Comparison of ENCODE assay signal across 8 mouse cellular contexts in genomic region chr9:20878710-20879065, GRCm38 (mm10). TPM values are rescaled to one million over a fixed set of nuclear protein-coding genes. Genes with fewer than 3 reads are reported as not detected.
A peak's percentile ranks its signal among the peaks of the same experiment; 100 is the strongest.
DNase-seq lines count a peak whose midpoint lies in the region; ATAC-seq and TF ChIP-seq lines count a peak whose summit lies in the region.

No protein-coding gene starts in this region.

- 19% methylated on average over 10 of the region's 10 CpGs for WGBS in hindbrain, embryonic 16.5 days
- 27% methylated on average over 10 of the region's 10 CpGs for WGBS in midbrain, embryonic 10.5 days

- peak overlapping the region; percentile 81 for H3K4me3 ChIP-seq in gastrocnemius, adult 2 months
- H3K4me3 ChIP-seq in hindbrain, embryonic 16.5 days (ENCODE audit: low read length): peak overlapping the region; percentile 44
- H3K4me3 ChIP-seq in midbrain, embryonic 10.5 days: peak overlapping the region; percentile 57

- H3K36me3 ChIP-seq in hindbrain, embryonic 16.5 days (ENCODE audit: control insufficient read depth, insufficient read depth, low read length): no peaks in the 10 kb centered on the region
- no peaks in the 10 kb centered on the region for H3K36me3 ChIP-seq in midbrain, embryonic 10.5 days

- H3K27ac ChIP-seq in gastrocnemius, adult 2 months: peak overlapping the region; percentile 98
- H3K27ac ChIP-seq in hindbrain, embryonic 16.5 days (ENCODE audit: low read depth, low read length): peak overlapping the region; percentile 90
- peak overlapping the region; percentile 92 for H3K27ac ChIP-seq in midbrain, embryonic 10.5 days (replicated peaks)

- intact Hi-C loops in gastrocnemius, adult 2 months (cut with DNase I): no loop called here
- intact Hi-C loops in gastrocnemius, postnatal 36 days (cut with DNase I): no loop called here

- ATAC-seq in hindbrain, embryonic 16.5 days: peak; percentile 3; the same call in 1 of the 2 replicates

- peak; percentile 54 for DNase-seq in gastrocnemius, adult 2 months
- no peak for DNase-seq in gastrocnemius, postnatal 36 days
- peak; percentile 42 to 46 for DNase-seq in spleen, adult 18-20 months
- no peak for DNase-seq in spleen, postnatal 4 days (ENCODE audit: low spot score in 2 of 2)
- no peak for DNase-seq in midbrain, embryonic 10.5 days (ENCODE audit: low spot score)
- no peak for DNase-seq in embryo, embryonic 10.5 days (ENCODE audit: low spot score)
- DNase-seq in adrenal gland, adult 2 months: no peak

- no peaks in the 10 kb centered on the region for H3K27me3 ChIP-seq in hindbrain, embryonic 16.5 days (replicated peaks; ENCODE audit: control insufficient read depth, insufficient read depth, low read length)
- H3K27me3 ChIP-seq in midbrain, embryonic 10.5 days (ENCODE audit: low read depth, poor library complexity, severe bottlenecking): no peaks in the 10 kb centered on the region

- peak overlapping the region; percentile 75 for H3K9ac ChIP-seq in hindbrain, embryonic 16.5 days (ENCODE audit: low read depth, low read length)

- H3K9me3 ChIP-seq in hindbrain, embryonic 16.5 days (ENCODE audit: control insufficient read depth, low read length): no peaks in the 10 kb centered on the region
- no peaks in the 10 kb centered on the region for H3K9me3 ChIP-seq in midbrain, embryonic 10.5 days (replicated peaks)

- peak overlapping the region; percentile 64 for H3K4me2 ChIP-seq in hindbrain, embryonic 16.5 days (ENCODE audit: low read length)

- H3K4me1 ChIP-seq in hindbrain, embryonic 16.5 days (ENCODE audit: control insufficient read depth, insufficient read depth, low read depth, low read length): peaks cover 4% of the 10 kb centered on the region
- peaks cover 8% of the 10 kb centered on the region for H3K4me1 ChIP-seq in midbrain, embryonic 10.5 days

- no peak for TF ChIP-seq CTCF in gastrocnemius, adult 2 months (IDR thresholded peaks at IDR 0.05)

RNA-seq across cellular contexts. Expression of gene Angptl6, which starts 0.8 kb away (rescaled TPM):
- 1 to 10 TPM; 5.1 to 7.0 TPM for total RNA-seq in gastrocnemius, adult 2 months (2021)
- 1 to 10 TPM; 3.8 to 5.2 TPM for total RNA-seq in gastrocnemius, postnatal 36 days (2021)
- 15.6 and 18.1 TPM in 2 replicates for polyA plus RNA-seq in hindbrain, embryonic 16.5 days (2015; fragmentation: Nextera tagmentation; extraction: Ambion mirVana)
- polyA plus RNA-seq in midbrain, embryonic 10.5 days (2016; fragmentation: Nextera tagmentation; extraction: Ambion mirVana): 5.5 and 5.9 TPM in 2 replicates
- total RNA-seq in adrenal gland, adult 2 months (2021): 1 to 10 TPM; 3.3 TPM
- polyA plus RNA-seq in adrenal gland, adult 2 months (2012; rRNA removed): 4.0 and 6.5 TPM in 2 replicates

RNA-seq across cellular contexts. Expression of gene Ppan, which starts 9.3 kb away (rescaled TPM):
- total RNA-seq in gastrocnemius, adult 2 months (2021): 1 to 10 TPM; 7.9 to 8.6 TPM
- 1 to 10 TPM; 6.1 to 8.7 TPM for total RNA-seq in gastrocnemius, postnatal 36 days (2021)
- 44.4 and 48.0 TPM in 2 replicates for polyA plus RNA-seq in hindbrain, embryonic 16.5 days (2015; fragmentation: Nextera tagmentation; extraction: Ambion mirVana)
- polyA plus RNA-seq in midbrain, embryonic 10.5 days (2016; fragmentation: Nextera tagmentation; extraction: Ambion mirVana): 78.4 and 97.2 TPM in 2 replicates
- 10 to 100 TPM; 27.6 to 44.4 TPM for total RNA-seq in adrenal gland, adult 2 months (2021)
- polyA plus RNA-seq in adrenal gland, adult 2 months (2012; rRNA removed): 128 and 140 TPM in 2 replicates

RNA-seq across cellular contexts. Expression of gene A230050P20Rik, which starts 10.2 kb away (rescaled TPM):
- 1 to 10 TPM; 2.1 to 2.3 TPM for total RNA-seq in gastrocnemius, adult 2 months (2021)
- 1 to 10 TPM; 1.7 TPM for total RNA-seq in gastrocnemius, postnatal 36 days (2021)
- polyA plus RNA-seq in hindbrain, embryonic 16.5 days (2015; fragmentation: Nextera tagmentation; extraction: Ambion mirVana): 18.1 and 22.6 TPM in 2 replicates
- polyA plus RNA-seq in midbrain, embryonic 10.5 days (2016; fragmentation: Nextera tagmentation; extraction: Ambion mirVana): 0.69 and 0.87 TPM in 2 replicates
- total RNA-seq in adrenal gland, adult 2 months (2021): 10 to 100 TPM; 19.4 to 20.1 TPM
- polyA plus RNA-seq in adrenal gland, adult 2 months (2012; rRNA removed): 140 and 164 TPM in 2 replicates

RNA-seq across cellular contexts. Expression of gene Eif3g, which starts 19.7 kb away (rescaled TPM):
- total RNA-seq in gastrocnemius, adult 2 months (2021): 100 to 1,000 TPM in 1 of 2 experiments, 10 to 100 TPM in 1; 97.0 to 102 TPM
- 10 to 100 TPM; 88.8 to 96.0 TPM for total RNA-seq in gastrocnemius, postnatal 36 days (2021)
- 243 and 247 TPM in 2 replicates for polyA plus RNA-seq in hindbrain, embryonic 16.5 days (2015; fragmentation: Nextera tagmentation; extraction: Ambion mirVana)
- polyA plus RNA-seq in midbrain, embryonic 10.5 days (2016; fragmentation: Nextera tagmentation; extraction: Ambion mirVana): 398 and 429 TPM in 2 replicates
- 100 to 1,000 TPM; 156 to 170 TPM for total RNA-seq in adrenal gland, adult 2 months (2021)
- 123 and 133 TPM in 2 replicates for polyA plus RNA-seq in adrenal gland, adult 2 months (2012; rRNA removed)

Comparison
In these comparisons a context has a peak if more than half of its experiments do, and no peak if none do; other contexts are left out.
1. DNase-seq: peak in gastrocnemius, adult 2 months (single experiment) and spleen, adult 18-20 months (2 of 2); none in gastrocnemius, postnatal 36 days (0 of 2), spleen, postnatal 4 days (0 of 2), midbrain, embryonic 10.5 days (single experiment), embryo, embryonic 10.5 days (single experiment) and adrenal gland, adult 2 months (single experiment).
2. RNA of gene A230050P20Rik, which starts 10.2 kb away (total RNA-seq): 19.4 to 20.1 TPM in adrenal gland, adult 2 months; 2.1 to 2.3 TPM in gastrocnemius, adult 2 months and 1.7 TPM in gastrocnemius, postnatal 36 days; every median in the first group is over 4 times any median in the second.
3. Peak in every context shown above with its lines, with median percentiles within 50 percentile points of each other: H3K27ac ChIP-seq and H3K4me3 ChIP-seq.